Mouse (Mus musculus) Patski (cell line): ENCODE measurements around the gene Ccdc116. TPM values are rescaled to one million over a fixed set of nuclear protein-coding genes. Genes with fewer than 3 reads are reported as not detected.

Experiments
- ATAC-seq: fragments of 100-300 bp; one replicate; pipeline ENCODE4 v1.8.0; 2021
- CTCF ChIA-PET: fragments of 350-600 bp; sonication (Branson Sonifier 250); formaldehyde crosslinking; loops from one replicate; lab custom pipeline; 2022; ENCODE audit warnings: inconsistent platforms; lab: Charles Lee
- POLR2A ChIA-PET: fragments of 350-600 bp; sonication (Branson Sonifier 250); formaldehyde crosslinking; loops from one replicate; lab custom pipeline; 2022; ENCODE audit warnings: antibody characterized with exemption, inconsistent platforms; lab: Charles Lee
- DNase-seq: peaks from one replicate; pipeline ENCODE4 v3.0.0-alpha.2; 2011; ENCODE audit warnings: low read depth, low spot score
- H3K27me3 ChIP-seq: fragments of 371-371 bp; one replicate; pipeline ENCODE4 v1.5.1; 2021
- CTCF ChIP-seq: fragments of 100-300 bp; IDR thresholded peaks from one replicate; pipeline ENCODE4 v1.5.1; 2021
- in situ Hi-C: fragments of 300-500 bp; cut with MboI; formaldehyde crosslinking; loops from 3 replicates; pipeline ENCODE4 v1.11.1; 2018; ENCODE audit warnings: low pct_unique_long_range_greater_than_20kb, mixed read lengths
- polyA plus RNA-seq: library from polyadenylated mRNA; unstranded; gene quantifications from one replicate; pipeline ENCODE4 v1.2.3, GENCODE M21; 2021

The Ccdc116 gene
- polyA plus RNA-seq, 1 experiment from 2014 or later = 0.21 TPM

DNA sequence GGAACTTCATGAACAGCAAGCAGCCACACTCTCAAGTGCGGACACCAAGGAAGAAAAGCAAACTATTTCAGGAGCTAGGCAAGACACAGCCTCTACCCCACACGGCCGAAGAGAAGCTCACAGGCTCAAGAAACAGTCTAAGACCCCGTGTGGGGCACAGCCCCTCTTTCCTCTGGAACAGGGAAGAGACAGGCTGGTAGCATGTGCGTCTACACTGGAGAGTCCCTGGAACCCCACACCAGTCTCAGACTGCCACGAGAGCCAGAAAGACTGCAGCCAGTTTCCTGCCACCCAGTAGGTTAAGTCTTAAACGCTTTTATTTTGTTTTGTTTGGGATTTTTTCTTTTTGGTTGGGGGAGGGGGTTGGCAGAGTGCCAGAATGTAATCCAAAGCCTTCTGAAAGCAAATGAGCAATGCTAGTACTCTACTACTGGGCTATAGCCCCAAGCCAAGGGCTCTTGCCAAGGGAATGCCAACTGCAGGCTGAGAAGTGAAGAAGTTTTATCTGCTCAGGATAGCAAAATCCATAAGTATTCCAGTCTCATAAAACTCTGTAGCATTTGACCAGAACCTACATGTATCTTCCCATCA is 44.3 kb downstream of the Ccdc116 start:
- in situ Hi-C loops = no loop called here
- CTCF ChIA-PET = no interaction called here
- H3K27me3 ChIP-seq = no peaks in the 10 kb centered on the region
- POLR2A ChIA-PET = no interaction called here
- ATAC-seq (peak; percentile 57), DNase-seq (no peak)
- TF ChIP-seq CTCF = no peak

DNA sequence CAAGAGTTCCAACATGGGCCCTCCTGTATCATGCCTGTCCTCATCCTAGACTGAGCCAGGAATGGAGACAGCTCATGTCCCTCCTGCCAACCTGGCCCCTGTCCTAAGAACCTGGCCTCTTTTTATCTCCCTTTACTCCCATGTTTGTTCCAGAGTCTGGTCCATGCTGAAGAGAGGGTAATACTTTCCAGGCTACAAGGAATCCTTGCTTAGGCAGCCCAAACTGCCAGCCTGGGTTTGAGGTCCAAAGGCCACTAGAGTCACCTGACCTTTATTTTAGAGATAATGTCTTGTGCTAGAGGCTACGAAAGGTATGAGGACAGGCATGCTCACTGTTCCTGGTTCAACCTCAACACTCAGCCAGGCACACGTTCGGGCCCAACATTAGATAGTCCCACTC is 50.1 kb downstream of the Ccdc116 start:
- no peak for TF ChIP-seq CTCF
- no peak for DNase-seq
- ATAC-seq = no peak
- POLR2A ChIA-PET = no interaction called here
- CTCF ChIA-PET = interaction anchor here (1.9 to 2.1 kb wide), 2 partner anchors 17 to 28 kb away, joined by 5 read pairs; partner anchors contain the start of gene Ypel1
- H3K27me3 ChIP-seq = no peaks in the 10 kb centered on the region
- in situ Hi-C loops = no loop called here

Other genes with a start within 250 kb of the Ccdc116 start
- 142 TPM for gene Mapk1, start 163.8 kb downstream of the Ccdc116 start, polyA plus RNA-seq
- gene Ypel1, start 77.5 kb downstream of the Ccdc116 start, polyA plus RNA-seq = 3.8 TPM
- gene Ppil2, start 36.0 kb downstream of the Ccdc116 start, polyA plus RNA-seq = 77.7 TPM
- 2.7 TPM for gene 2610318N02Rik, start 22.1 kb downstream of the Ccdc116 start, polyA plus RNA-seq
- 40.8 TPM for gene Sdf2l1, start 14.8 kb downstream of the Ccdc116 start, polyA plus RNA-seq
- gene Ydjc, start 2.6 kb downstream of the Ccdc116 start, polyA plus RNA-seq = 9.1 TPM
- gene Ube2l3, start 55.4 kb upstream of the Ccdc116 start, polyA plus RNA-seq = 181 TPM
- 0.05 TPM for gene Rimbp3, start 61.4 kb upstream of the Ccdc116 start, polyA plus RNA-seq
- gene Hic2, start 86.3 kb upstream of the Ccdc116 start, polyA plus RNA-seq = 1.6 TPM
- 9.2 TPM for gene Tmem191c, start 128.8 kb upstream of the Ccdc116 start, polyA plus RNA-seq
- gene Serpind1, start 184.1 kb upstream of the Ccdc116 start, polyA plus RNA-seq = 0.12 TPM